Mouse (Mus musculus) embryonic fibroblast, embryonic 13.5 days (primary cell): ENCODE data around the gene Bola2.

Source experiments
- CTCF ChIP-seq: IDR thresholded peaks from 2 replicates; pipeline ENCODE4 v1.5.1; 2011; ENCODE audit warnings: mild to moderate bottlenecking, control low read depth, low read length, moderate library complexity, borderline replicate concordance; ENCODE audit not compliant: insufficient read depth
- POLR2A ChIP-seq: IDR thresholded peaks from 2 replicates; pipeline ENCODE4 v1.6.1; 2011; ENCODE audit warnings: low read depth, mild to moderate bottlenecking, control low read depth, low read length, moderate library complexity

DNA sequence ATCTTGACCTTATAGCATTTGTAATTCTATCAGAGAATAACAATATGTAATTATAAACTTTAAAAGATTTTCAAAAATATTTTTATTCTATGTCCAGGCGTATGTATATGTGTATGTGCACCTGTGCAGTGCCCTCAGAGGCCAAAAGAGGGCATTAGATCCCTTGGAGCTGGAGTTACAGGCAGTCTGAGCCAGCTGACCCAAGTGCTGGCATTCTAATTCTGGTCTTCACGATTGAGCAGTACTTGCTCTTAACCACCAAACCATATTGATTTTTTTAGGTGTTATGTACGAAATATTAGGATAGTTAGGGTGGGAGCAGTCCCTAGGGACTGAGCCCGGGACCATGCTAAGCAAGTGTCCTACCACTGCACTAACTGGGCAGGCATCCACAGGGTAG is 46.7 kb upstream of the Bola2 start:
- TF ChIP-seq CTCF = no peak
- no peak for TF ChIP-seq POLR2A
